Mouse (Mus musculus): ENCODE measurements around the gene Perm1. TPM values are rescaled to one million over a fixed set of nuclear protein-coding genes. Genes with fewer than 3 reads are reported as not detected.

The Perm1 gene
- total and polyA plus RNA-seq, 2 experiments from 2014 or later, result 1.7 to 1.9 TPM

DNA sequence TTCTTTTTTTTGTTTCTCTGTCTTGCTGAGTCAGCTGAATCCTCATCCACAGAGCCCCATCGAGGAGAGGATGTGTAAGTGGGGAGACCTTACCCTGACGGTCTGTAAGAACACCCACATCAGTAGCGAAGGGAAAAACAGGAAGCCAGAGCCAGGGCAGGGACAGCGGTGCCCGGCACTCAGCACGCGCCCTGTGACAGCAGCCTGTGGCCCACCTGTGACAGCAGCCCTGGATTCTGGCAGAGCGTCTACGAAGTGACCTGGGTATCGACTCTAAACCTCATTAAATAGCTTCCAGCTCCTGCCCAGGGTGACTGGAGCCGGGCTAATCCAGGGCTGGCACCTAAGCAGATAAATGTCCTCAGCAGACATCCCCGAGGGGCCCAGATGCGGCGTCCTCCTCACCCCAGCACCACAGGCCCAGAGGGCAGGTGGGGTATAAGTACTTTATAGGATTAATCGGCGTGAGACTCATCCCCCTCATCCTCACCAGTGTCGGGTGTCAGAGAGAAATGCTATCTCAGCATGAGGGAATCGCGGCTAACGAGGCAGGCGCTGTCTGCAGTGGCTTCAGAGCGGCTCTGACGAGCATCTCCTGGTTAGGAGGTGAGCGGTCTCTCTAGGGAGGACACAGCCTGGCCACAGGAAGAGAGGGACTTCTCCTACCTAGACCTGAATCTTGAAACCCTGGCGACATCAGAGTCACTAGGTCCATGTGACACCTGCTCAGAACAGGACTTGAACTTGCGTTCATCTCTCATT lies 39.6 kb downstream of the Perm1 start, which contains the start of gene Samd11:
Gene Samd11 (minus strand): TSS at position 580 of the 762 bp plus-strand sequence.
- peak within 1 kb of the TSS; percentile 18; the same call in 1 of the 2 replicates for H3K4me3 ChIP-seq (ENCODE audit: low read depth, low read length)
- H3K27ac ChIP-seq (ENCODE audit: low read depth, low read length), result no peak within 1 kb of the TSS
- 8% methylated on average over 26 of the region's 26 CpGs for WGBS
- H3K4me2 ChIP-seq (ENCODE audit: low read depth, low read length, poor library complexity, severe bottlenecking), result peak within 1 kb of the TSS; percentile 39
- TF ChIP-seq CTCF (IDR thresholded peaks at IDR 0.05), result no peak
- H3K9me3 ChIP-seq (ENCODE audit: low read length), result no peaks in the 10 kb centered on the region
- peaks cover 6% of the 10 kb centered on the region; the same call in 1 of the 2 replicates for H3K4me1 ChIP-seq (ENCODE audit: insufficient read depth, low read length)
- H3K27me3 ChIP-seq (ENCODE audit: insufficient read depth, low read length), result no peaks in the 10 kb centered on the region
- no peak for DNase-seq (ENCODE audit: low spot score)
- no peak within 1 kb of the TSS for H3K9ac ChIP-seq (replicated peaks; ENCODE audit: low read length, poor library complexity, severe bottlenecking)
- H3K36me3 ChIP-seq (ENCODE audit: insufficient read depth, low read length), result no peaks in the 10 kb centered on the region
- ATAC-seq (ENCODE audit: low FRiP score), result peak; percentile 47

Small RNA genes within 50 kb of the gene (microRNA-seq; reads per million reads assigned to microRNA genes)
- gene Mir7658 (ENCODE audit: borderline number of aligned reads), result 3.4 reads per million, percentile 2 among the genes with 10 or more reads in this experiment

Other genes starting within 250 kb of the Perm1 start
- 52.5 and 57.2 TPM in 2 replicates for gene B3galt6, start 223.2 kb upstream of the Perm1 start, total RNA-seq (2014; rRNA removed)
- gene B3galt6, start 223.2 kb upstream of the Perm1 start, polyA plus RNA-seq (2015; fragmentation: Nextera tagmentation; extraction: Ambion mirVana), result 31.1 and 32.2 TPM in 2 replicates
- gene Sdf4, start 223.0 kb upstream of the Perm1 start, total RNA-seq (2014; rRNA removed), result 84.8 and 105 TPM in 2 replicates
- 111 and 112 TPM in 2 replicates for gene Sdf4, start 223.0 kb upstream of the Perm1 start, polyA plus RNA-seq (2015; fragmentation: Nextera tagmentation; extraction: Ambion mirVana)
- gene Tnfrsf4, start 202.0 kb upstream of the Perm1 start, total RNA-seq (2014; rRNA removed), result 0.66 and 1.4 TPM in 2 replicates
- gene Tnfrsf4, start 202.0 kb upstream of the Perm1 start, polyA plus RNA-seq (2015; fragmentation: Nextera tagmentation; extraction: Ambion mirVana), result 0.54 and 0.78 TPM in 2 replicates
- gene Tnfrsf18, start 189.7 kb upstream of the Perm1 start, total RNA-seq (2014; rRNA removed), result not detected in 2 replicates
- 1.5 and 2.2 TPM in 2 replicates for gene Tnfrsf18, start 189.7 kb upstream of the Perm1 start, polyA plus RNA-seq (2015; fragmentation: Nextera tagmentation; extraction: Ambion mirVana)
- gene Ttll10, start 156.5 kb upstream of the Perm1 start, total RNA-seq (2014; rRNA removed), result 1.9 TPM in 1 of 2 replicates, not detected in the other
- not detected in 2 replicates for gene Ttll10, start 156.5 kb upstream of the Perm1 start, polyA plus RNA-seq (2015; fragmentation: Nextera tagmentation; extraction: Ambion mirVana)
- 28.1 and 31.1 TPM in 2 replicates for gene 9430015G10Rik, start 105.9 kb upstream of the Perm1 start, total RNA-seq (2014; rRNA removed)
- 22.1 and 25.2 TPM in 2 replicates for gene 9430015G10Rik, start 105.9 kb upstream of the Perm1 start, polyA plus RNA-seq (2015; fragmentation: Nextera tagmentation; extraction: Ambion mirVana)
- gene Rnf223, start 85.4 kb upstream of the Perm1 start, total RNA-seq (2014; rRNA removed), result 0.44 and 0.52 TPM in 2 replicates
- 0.20 and 0.23 TPM in 2 replicates for gene Rnf223, start 85.4 kb upstream of the Perm1 start, polyA plus RNA-seq (2015; fragmentation: Nextera tagmentation; extraction: Ambion mirVana)
- 303 and 333 TPM in 2 replicates for gene Agrn, start 18.4 kb upstream of the Perm1 start, total RNA-seq (2014; rRNA removed)
- 72.8 and 77.1 TPM in 2 replicates for gene Agrn, start 18.4 kb upstream of the Perm1 start, polyA plus RNA-seq (2015; fragmentation: Nextera tagmentation; extraction: Ambion mirVana)
- gene Isg15, start 15.1 kb upstream of the Perm1 start, total RNA-seq (2014; rRNA removed), result 1.7 and 2.3 TPM in 2 replicates
- gene Isg15, start 15.1 kb upstream of the Perm1 start, polyA plus RNA-seq (2015; fragmentation: Nextera tagmentation; extraction: Ambion mirVana), result 2.4 and 3.9 TPM in 2 replicates
- 7.5 and 8.2 TPM in 2 replicates for gene AW011738, start 12.6 kb upstream of the Perm1 start, total RNA-seq (2014; rRNA removed)
- gene AW011738, start 12.6 kb upstream of the Perm1 start, polyA plus RNA-seq (2015; fragmentation: Nextera tagmentation; extraction: Ambion mirVana), result 3.5 and 3.7 TPM in 2 replicates
- 46.6 and 46.7 TPM in 2 replicates for gene Plekhn1, start 19.0 kb downstream of the Perm1 start, total RNA-seq (2014; rRNA removed)
- 18.7 and 19.3 TPM in 2 replicates for gene Plekhn1, start 19.0 kb downstream of the Perm1 start, polyA plus RNA-seq (2015; fragmentation: Nextera tagmentation; extraction: Ambion mirVana)
- 75.7 and 81.3 TPM in 2 replicates for gene Noc2l, start 20.1 kb downstream of the Perm1 start, total RNA-seq (2014; rRNA removed)
- 42.6 and 47.1 TPM in 2 replicates for gene Noc2l, start 20.1 kb downstream of the Perm1 start, polyA plus RNA-seq (2015; fragmentation: Nextera tagmentation; extraction: Ambion mirVana)
- gene Samd11, start 39.8 kb downstream of the Perm1 start, total RNA-seq (2014; rRNA removed), result 8.9 and 9.1 TPM in 2 replicates
- 3.2 and 3.5 TPM in 2 replicates for gene Samd11, start 39.8 kb downstream of the Perm1 start, polyA plus RNA-seq (2015; fragmentation: Nextera tagmentation; extraction: Ambion mirVana)
- gene Vmn2r-ps159, start 115.2 kb downstream of the Perm1 start, total RNA-seq (2014; rRNA removed), result not detected in 2 replicates
- gene Vmn2r-ps159, start 115.2 kb downstream of the Perm1 start, polyA plus RNA-seq (2015; fragmentation: Nextera tagmentation; extraction: Ambion mirVana), result not detected in 2 replicates